Mouse (Mus musculus) heart, adult 18-20 months (tissue): ENCODE results near the gene Hpdl. TPM values are rescaled to one million over a fixed set of nuclear protein-coding genes. Genes with fewer than 3 reads are reported as not detected.

Source experiments
- DNase-seq, 2 experiments: peaks; one replicate each; pipeline ENCODE4 v3.0.0; 2021 to 2022; ENCODE audit warnings: mixed read lengths in 1 of 2
- total RNA-seq, 2 experiments: library from RNA; stranded (reverse); gene quantifications; 2 replicates each; pipeline ENCODE4 v1.2.3; 2021

Hpdl gene
- total RNA-seq, 2 experiments from 2014 or later, result 3.5 to 3.7 TPM

- DNase-seq, result no peak
Observed at GRCm38 (mm10) chr4:116799901-116800300, 21.6 kb downstream of the Hpdl start.

DNA sequence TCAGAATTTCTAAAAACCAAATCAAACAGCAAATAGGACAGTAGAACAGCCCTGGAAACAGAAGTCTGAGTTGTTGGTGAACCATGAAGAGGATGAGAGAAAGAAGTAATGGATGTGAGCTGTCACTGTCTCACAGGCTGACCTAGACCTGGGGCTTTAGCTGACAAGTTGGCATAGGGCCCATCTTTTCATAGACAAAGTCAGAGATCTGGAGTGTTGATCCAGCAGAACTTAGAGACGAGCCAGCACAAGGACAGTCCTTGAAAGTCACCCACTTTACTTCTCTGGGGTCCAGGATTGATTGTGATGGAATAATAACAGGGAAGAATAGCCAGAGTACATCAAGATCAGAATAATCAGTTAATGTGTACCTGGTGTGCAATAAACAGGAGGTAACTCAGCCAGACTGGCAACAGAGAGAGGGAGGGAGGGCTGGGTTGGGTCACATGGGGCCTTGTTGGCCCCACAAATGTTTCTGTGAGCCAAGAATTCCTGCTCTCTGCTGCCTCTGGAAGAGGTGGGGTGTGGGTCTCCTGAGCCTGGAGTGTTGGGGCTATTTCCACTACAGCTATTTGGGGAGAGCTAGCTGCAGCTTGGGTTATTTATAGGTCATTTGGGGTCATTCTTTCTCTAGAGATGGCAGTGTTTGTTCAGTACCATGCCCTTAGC is 24.9 kb downstream of the Hpdl start:
- peak; percentile 55 to 71 for DNase-seq

- no peak for DNase-seq
Observed at GRCm38 (mm10) chr4:116794273-116794672, 27.2 kb downstream of the Hpdl start.

DNA sequence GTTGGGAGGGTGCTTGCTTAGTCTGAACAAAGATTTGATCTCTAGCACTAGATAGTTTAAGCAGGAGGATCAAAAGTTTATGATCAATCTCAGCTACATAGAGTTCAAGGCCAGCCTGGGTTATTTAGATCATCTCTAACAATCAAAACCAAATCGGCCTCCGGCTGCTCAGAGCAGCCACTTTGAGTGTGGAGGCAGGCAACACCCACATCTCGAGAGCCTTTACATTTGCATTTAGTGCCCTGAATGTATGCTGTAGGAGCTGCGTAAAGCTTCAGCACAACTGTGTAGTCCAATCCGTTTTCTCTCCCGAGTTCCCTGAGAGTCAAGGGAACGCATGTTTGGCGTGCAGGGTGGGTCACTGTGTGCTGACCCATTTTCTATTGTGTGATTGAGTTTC is 29.1 kb downstream of the Hpdl start:
- DNase-seq, result no peak

GRCm38 (mm10) chr4:116788956-116789355 is 32.6 kb downstream of the Hpdl start:
- peak; percentile 78 to 91 for DNase-seq

DNA sequence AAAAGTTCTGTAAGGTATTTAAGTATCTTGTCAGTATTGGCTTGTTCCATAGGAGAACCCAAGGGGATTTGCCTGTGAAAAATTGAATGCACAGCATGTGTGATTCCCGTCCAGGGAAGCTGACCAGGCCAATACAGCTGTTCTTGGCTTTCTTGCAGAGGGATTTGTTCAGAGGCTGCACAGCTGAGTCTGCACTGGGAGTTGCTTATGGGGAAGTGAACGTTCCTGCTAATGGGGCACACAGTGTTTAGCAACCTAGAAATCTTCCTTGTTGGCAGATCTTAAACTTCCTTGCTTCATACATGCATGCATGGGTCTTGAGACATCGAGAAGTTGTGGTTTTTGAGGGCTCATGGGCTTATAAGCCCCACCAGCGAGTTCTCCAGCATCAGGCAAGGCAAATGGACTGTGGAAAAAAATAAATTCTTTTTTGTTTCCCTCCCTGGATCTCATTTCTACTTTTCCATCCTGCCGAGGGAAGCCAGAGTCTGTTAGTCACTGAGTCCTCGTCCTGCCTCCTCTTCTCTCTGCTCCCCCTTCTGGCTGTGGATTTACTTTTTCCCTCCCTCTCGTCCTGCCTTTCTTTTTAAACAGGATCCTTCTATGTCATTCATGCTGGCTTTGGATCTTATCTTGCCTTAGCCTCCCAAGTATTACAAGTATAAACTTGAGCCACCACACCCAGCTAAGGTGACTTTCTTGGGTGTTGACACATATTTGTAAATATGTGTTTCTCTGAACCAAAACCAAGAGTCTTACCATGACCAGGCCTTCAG is 33.3 kb downstream of the Hpdl start:
- DNase-seq, result peak; percentile 35 to 40

DNA sequence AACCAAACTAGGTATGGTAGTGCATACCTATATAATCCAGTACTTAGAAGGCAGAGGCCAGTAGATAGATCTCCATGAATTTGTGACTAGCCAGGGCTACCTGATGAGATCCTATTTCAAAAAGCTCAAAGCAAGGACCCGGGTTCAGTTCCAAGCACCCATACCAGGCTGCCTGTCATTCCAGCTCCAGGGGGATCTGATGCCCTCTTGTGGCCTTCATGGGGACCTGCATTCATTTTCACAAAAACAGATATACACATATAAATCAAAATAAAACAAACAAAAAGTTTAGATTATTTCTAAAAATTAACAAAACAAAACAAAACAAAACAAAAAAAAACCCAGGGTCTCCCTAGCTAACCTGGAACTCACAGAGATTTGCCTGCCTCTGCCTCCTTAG is 34.9 kb downstream of the Hpdl start:
- DNase-seq, result no peak

DNA sequence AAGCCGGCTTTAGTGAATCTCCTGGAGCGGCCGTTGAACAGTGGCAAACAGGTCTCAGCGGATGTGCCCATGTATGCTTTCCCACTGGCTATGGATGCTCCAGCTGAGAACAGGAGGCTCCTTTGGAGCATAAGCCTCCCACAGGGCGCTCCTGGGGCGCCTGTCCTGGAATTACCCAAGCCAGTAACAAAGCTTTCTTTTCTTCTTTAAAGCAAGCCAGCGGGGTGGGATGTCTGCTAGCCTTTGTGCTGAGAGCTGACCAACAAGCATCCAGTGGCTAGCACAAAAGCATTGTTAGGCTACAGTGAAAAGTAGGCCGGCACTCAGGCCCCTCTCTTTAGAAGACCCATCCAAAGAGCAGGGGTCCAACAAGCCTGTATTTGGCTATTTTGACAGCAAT is 39.3 kb downstream of the Hpdl start:
- no peak for DNase-seq

GRCm38 (mm10) chr4:116781366-116781765 is 40.1 kb downstream of the Hpdl start:
- DNase-seq, result no peak

DNA sequence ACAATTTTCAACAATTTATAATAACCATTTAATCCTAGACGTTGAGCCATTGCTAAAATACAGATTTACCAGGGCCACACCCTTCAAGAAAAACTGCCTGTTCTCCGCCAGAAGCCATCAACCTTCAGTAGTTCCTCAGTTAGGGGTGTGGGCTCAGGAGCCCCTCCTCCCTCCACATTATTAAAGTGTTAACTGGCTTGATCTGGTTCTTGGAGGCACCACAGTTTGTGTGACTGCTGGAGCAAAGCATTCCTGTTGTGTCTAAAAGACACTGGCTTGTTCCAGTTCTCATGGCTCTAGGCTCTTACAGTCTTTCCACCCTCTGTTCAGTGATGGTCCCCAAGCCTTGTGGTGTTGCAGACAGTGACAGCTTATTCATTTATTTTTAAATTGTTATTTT is 41.0 kb downstream of the Hpdl start:
- DNase-seq, result no peak

DNA sequence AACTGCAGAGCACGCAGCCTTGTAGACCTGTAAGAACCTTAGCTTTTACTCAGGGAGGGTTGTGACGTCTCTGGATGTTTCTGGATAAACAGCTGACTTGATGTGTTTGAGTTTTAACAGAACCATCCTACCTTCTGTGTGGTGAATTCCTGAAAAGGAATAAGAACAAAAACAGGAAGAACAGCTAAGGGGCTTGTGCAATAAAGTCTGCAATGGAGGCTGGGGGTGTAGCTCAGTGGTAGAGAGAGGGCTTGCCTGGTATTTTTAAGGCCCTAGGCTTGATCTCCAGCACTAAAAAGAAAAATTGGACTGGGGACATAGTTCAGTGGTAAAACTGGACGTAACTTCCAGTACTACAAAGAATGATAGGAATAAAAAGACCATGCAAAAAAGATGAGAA is 44.4 kb downstream of the Hpdl start:
- DNase-seq, result no peak

DNA sequence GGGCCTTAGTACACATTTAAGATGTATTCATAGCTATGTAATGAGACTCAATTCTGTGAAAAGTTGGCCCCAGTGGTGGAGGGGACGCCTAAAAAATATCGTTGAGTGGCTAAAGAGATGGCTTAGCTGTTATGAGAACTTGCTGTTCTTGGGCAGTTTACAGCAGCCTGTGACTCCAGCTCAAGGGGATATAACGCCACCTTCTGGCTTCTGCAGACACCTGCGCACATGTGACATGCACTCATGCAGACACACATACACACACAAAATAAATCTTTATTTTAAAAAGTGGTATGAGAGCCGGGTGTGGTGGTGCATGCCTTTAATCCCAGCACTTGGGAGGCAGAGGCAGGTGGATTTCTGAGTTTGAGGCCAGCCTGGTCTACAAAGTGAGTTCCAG is 45.1 kb downstream of the Hpdl start:
- DNase-seq, result no peak

Other genes with a start within 250 kb of the Hpdl start
- gene Ccdc17, start 225.1 kb downstream of the Hpdl start, total RNA-seq, result 1 to 10 TPM; 3.7 to 4.1 TPM
- 10 to 100 TPM; 14.5 to 16.2 TPM for gene Nasp, start 193.8 kb downstream of the Hpdl start, total RNA-seq
- gene Akr1a1, start 170.0 kb downstream of the Hpdl start, total RNA-seq, result 100 to 1,000 TPM; 310 to 328 TPM
- gene Prdx1, start 136.2 kb downstream of the Hpdl start, total RNA-seq, result 100 to 1,000 TPM; 463 to 542 TPM
- gene Mmachc, start 113.3 kb downstream of the Hpdl start, total RNA-seq, result 10 to 100 TPM; 55.3 to 55.9 TPM
- 1 to 10 TPM; 4.3 to 5.4 TPM for gene Ccdc163, start 113.2 kb downstream of the Hpdl start, total RNA-seq
- gene Tesk2, start 100.8 kb downstream of the Hpdl start, total RNA-seq, result 1 to 10 TPM; 1.9 to 2.0 TPM
- 1 to 10 TPM; 5.5 to 7.3 TPM for gene Toe1, start 14.1 kb downstream of the Hpdl start, total RNA-seq
- gene Mutyh, start 14.0 kb downstream of the Hpdl start, total RNA-seq, result 1 to 10 TPM; 1.3 TPM
- 1 to 10 TPM in 1 of 2 experiments, under 1 TPM in 1; 0.98 to 1.0 TPM for gene Zswim5, start 55.7 kb upstream of the Hpdl start, total RNA-seq
- 10 to 100 TPM; 82.6 to 93.6 TPM for gene Urod, start 172.7 kb upstream of the Hpdl start, total RNA-seq
- 10 to 100 TPM; 16.8 to 19.8 TPM for gene Hectd3, start 173.6 kb upstream of the Hpdl start, total RNA-seq
- gene Eif2b3, start 197.7 kb upstream of the Hpdl start, total RNA-seq, result 10 to 100 TPM; 16.5 to 16.8 TPM